Mouse (Mus musculus) frontal cortex, adult 2 months (tissue): ENCODE measurements around the gene Gm10272. TPM values are rescaled to one million over a fixed set of nuclear protein-coding genes. Genes with fewer than 3 reads are reported as not detected.
"Not testable (repeated sequence)": the region's sequence is repeated elsewhere in the genome, so short reads cannot be mapped to it uniquely, and the experiment has no call there.

Experiments used
- DNase-seq, 2 experiments: peaks; one replicate each; pipeline ENCODE4 v3.0.0; 2022; ENCODE audit warnings: low spot score in 1 of 2; ENCODE audit errors: extremely low spot score in 1 of 2
- polyA plus RNA-seq: library from polyadenylated mRNA; depleted of rRNA; stranded (reverse); fragments of >200 nt; gene quantifications from 2 replicates; pipeline ENCODE4 v1.2.3, GENCODE M21; 2012; rRNA removed

Gm10272 gene
- polyA plus RNA-seq = not detected in 2 replicates

- no peak for DNase-seq
Measured at GRCm38 (mm10) chr10:77706326-77706725, at the start of gene Gm10272. Gene Gm10272, plus strand, starts transcription at chr10:77706626.

GRCm38 (mm10) chr10:77658286-77658994, 48.0 kb upstream of the Gm10272 start:
- no peak for DNase-seq

DNA sequence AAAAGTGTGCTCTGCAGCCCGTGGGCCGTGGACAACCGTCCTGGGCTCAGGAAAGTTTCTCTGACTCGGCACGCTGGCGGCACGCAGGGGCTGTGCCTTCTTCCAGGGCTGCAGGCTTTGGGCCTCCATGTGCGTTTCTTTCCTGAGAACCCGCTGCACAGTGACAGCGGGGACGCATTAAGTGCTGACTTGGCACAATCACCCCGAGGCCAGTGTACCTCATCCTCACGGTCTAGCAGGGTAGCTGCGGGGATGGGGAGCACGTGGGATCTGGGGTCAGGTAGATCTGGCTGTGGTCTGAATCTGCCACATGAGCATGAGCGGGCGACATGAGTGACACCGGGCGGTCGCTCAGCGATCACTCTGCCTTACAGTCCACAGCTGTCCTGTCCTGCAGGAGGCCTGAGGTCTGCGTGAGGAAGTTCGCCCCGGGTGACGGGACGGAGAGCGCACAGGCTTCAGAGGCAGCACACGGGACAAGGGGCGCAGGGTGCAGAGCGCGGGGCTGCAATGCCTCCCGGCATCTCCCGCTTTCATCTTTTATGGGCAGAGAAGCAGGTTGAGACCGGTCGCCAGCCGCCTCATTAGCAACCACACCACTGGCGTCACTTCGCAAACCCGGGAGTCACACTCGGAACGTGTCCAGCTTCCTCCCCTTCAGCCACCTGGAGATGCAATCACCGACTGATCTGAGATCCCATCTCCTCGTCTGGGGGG, 42.3 kb upstream of the Gm10272 start:
- DNase-seq = no peak

GRCm38 (mm10) chr10:77666342-77666741, 40.1 kb upstream of the Gm10272 start:
- DNase-seq = no peak

DNA sequence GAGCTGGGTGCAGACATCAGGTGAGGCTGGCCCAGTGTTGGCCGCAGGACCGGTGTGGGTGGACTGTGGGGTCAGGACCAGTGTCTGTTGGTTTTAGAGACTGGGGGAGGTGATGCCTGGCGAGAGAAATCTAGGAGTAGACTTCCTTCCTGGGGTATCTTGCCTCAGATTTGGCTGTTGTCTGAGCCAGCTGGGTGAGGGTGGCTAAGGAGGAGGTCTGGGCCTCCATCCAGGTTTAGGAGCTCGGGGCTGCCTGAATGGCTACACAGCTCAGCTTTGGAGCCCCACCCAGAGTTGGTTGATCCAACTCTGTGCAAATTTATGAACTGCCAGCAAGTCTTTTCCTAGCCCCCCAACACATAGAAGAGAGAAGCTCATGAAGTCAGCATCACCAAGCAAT, 39.0 kb upstream of the Gm10272 start:
- DNase-seq = peak in 1 of 2 experiments; percentile 47

DNA sequence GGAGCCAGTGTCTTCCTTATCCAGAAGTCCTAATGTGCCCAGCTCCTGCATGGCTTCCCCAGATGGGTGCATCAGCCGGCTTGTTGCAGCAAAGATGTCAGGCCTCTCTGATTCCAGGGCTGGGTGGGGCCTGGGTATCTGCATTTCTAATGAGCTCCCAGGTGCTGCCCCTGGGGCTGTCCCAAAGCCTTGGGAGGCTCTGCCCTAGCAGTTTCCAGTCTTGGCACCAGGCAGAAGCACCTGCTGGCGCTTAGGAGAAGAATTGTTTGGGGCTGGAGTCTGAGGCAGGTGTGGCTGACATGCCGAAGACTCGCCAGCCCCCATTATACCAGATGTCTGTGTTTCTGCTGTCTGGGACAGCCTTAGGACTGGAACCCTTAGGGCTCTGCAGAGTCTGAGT, 35.7 kb upstream of the Gm10272 start:
- DNase-seq = no peak

- no peak for DNase-seq
Measured at GRCm38 (mm10) chr10:77671519-77671918, 34.9 kb upstream of the Gm10272 start.

DNA sequence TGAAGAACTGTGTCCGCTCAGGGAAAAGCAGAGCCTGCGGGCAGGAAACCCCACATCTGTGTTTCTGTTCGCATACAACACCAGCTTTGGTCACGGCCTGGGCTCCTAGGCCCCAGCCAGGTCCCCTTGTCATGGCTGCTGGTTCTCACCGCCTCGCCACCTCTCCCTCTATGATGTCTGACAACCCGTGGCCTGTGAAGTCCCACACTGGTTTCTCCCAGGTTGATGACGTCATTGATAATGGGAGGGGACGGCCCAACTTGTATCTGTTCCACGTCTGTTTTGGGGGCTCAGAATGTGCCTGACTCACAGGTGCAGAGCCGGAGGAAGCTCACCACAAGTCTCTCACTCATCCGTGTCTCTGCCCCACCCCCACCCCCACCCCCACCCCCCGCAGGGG, 32.7 kb upstream of the Gm10272 start:
- DNase-seq = no peak

DNA sequence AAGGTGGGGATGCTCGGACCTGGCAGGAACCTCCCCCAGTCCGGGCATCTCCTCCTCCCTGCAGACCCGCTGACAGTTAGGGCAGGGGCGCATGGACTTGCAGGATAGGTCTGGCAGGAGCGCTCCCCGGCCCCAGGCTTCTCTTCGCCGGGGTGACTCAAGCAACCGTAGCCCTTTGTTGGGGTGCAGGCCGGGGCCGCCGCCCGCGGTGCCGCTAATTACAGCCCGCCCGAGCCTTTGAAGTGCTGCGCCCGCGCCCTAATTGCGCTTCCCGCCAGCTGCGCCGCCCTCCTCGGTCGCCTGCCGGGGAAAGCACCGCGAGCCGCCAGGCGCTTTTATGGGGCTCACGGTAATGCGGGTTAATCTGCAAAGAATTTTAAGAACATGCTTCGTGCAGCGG, 28.9 kb upstream of the Gm10272 start:
- no peak for DNase-seq

- DNase-seq = peak in 1 of 2 experiments; percentile 46
Measured at GRCm38 (mm10) chr10:77682994-77683393, 23.4 kb upstream of the Gm10272 start.

DNA sequence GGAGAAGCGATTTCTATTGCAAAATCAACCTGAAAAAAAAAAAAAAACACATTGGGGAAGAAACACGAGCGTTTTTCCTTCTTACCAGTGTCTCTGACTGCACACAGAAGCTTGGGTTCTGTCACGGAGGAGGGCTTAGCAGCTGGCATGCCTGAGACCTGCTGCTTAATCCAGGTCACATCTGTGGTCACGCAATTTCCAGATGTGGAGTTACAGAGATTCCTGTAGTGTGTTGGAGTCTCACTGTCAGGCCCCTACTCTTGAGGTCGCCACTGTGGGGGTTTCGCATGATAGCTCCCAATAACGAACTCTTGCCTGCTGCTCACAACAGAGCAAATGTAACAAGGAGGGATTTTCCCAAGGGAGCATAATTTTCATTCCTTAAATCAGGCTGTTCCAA, 22.2 kb upstream of the Gm10272 start:
- DNase-seq = no peak

- no peak for DNase-seq
Measured at GRCm38 (mm10) chr10:77685895-77686664, 20.3 kb upstream of the Gm10272 start, which contains the start of gene Tspear. Gene Tspear, plus strand, starts transcription at chr10:77686569.

GRCm38 (mm10) chr10:77687021-77687420, 19.4 kb upstream of the Gm10272 start:
- no peak for DNase-seq

GRCm38 (mm10) chr10:77690356-77690807, 16.0 kb upstream of the Gm10272 start, which contains the start of gene Gm19402:
Gene Gm19402, minus strand, starts transcription at chr10:77690757.
- not testable (repeated sequence) for DNase-seq

DNA sequence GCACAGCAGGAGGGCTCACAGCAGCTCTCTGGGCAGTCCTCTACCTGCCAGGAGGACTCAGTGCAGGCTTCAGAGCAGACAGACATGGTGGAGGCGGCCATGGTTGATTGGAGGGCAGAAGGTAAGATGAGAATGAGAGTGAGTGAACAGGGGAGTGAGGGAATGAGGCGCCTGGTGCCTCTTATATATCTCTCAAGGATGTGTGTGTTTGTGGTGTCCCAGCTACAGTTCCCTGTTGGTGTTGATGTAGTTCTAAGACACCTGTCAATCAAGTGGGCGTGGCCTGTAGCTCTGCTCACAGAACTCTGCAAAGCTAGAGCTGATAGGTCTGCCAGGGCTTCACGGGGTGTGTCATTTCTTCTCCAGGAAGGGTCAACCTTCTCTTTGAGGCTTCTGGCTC, 9.3 kb upstream of the Gm10272 start, which contains the start of gene Gm9508:
Gene Gm9508, minus strand, starts transcription at position 101 of the 400 bp plus-strand sequence.
- DNase-seq = no peak

DNA sequence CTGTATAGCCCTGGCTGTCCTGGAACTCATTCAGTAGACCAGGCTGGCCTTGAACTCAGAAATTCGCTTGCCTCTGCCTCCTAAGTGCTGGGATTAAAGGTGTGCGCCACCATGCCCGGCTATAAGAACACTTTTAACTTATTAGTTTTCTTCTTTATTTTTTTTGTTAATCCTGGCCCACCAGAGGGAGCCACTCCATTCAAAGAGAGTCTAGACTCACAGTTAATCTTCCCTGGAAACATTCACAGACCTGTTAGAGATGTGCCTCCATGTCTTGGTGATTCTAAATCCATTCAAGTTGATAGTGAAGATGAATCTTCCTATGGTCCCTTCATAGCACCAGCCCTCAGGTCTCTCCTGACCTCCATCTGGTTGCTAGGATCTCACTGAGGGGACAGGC, 3.4 kb downstream of the Gm10272 start:
- no peak for DNase-seq

- DNase-seq = not testable (repeated sequence)
Measured at GRCm38 (mm10) chr10:77711157-77711556, 4.7 kb downstream of the Gm10272 start, which contains the start of gene Gm10024. Gene Gm10024, plus strand, starts transcription at chr10:77711457.

- no peak for DNase-seq
Measured at GRCm38 (mm10) chr10:77713734-77714133, 7.3 kb downstream of the Gm10272 start.

- DNase-seq = no peak
Measured at GRCm38 (mm10) chr10:77715507-77715906, 9.1 kb downstream of the Gm10272 start, which contains the start of gene Gm10142. Gene Gm10142, plus strand, starts transcription at chr10:77715807.

GRCm38 (mm10) chr10:77720299-77720698, 13.9 kb downstream of the Gm10272 start, which contains the start of gene Krtap12-1:
Gene Krtap12-1, plus strand, starts transcription at chr10:77720599.
- DNase-seq = not testable (repeated sequence)

DNA sequence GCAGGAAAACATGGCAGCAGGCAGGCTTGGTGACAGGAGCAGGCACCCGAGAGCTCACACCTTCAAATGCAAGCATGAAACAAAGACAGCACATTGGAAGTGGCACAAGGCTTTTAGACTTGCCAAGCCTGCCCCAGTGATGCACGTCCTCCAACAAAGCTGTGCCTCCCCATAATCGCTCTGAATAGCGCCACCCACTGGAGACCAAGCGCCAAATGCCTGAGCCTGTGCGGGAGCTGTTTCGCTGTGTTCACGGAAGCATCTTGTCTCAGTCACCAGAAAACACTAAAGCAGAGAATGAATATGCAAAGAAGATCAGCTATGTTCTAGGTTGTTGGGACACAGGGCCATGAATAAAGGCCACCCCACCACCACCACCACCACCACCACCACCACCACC, 18.4 kb downstream of the Gm10272 start:
- DNase-seq = no peak
